Mouse (Mus musculus): ENCODE results near the gene Aip.

GRCm38 (mm10) chr19:4106654-4107053 is 19.0 kb downstream of the Aip start:
- TF ChIP-seq CTCF (IDR thresholded peaks at IDR 0.05; ENCODE audit: extremely low read depth, insufficient read length, insufficient replicate concordance, low read depth, low read length) (no peak), POLR2A (IDR thresholded peaks at IDR 0.05; ENCODE audit: low read depth, low read length) (no peak)
